Mouse (Mus musculus): ENCODE results near the gene Gm7879.
"Not testable (repeated sequence)": the region's sequence is repeated elsewhere in the genome, so short reads cannot be mapped to it uniquely, and the experiment has no call there.

Gene Gm7879

GRCm38 (mm10) chr5:43912844-43913243, at the start of gene Gm7879:
Gene Gm7879, plus strand, starts transcription at chr5:43913144.
- not testable (repeated sequence) for DNase-seq (ENCODE audit: low read depth, low spot score)

- DNase-seq (ENCODE audit: low read depth, low spot score): no peak
Observed at GRCm38 (mm10) chr5:43863642-43864041, 49.3 kb upstream of the Gm7879 start.

- DNase-seq (ENCODE audit: low read depth, low spot score): no peak
Observed at GRCm38 (mm10) chr5:43865316-43865715, 47.6 kb upstream of the Gm7879 start.

- no peak for DNase-seq (ENCODE audit: low read depth, low spot score)
Observed at GRCm38 (mm10) chr5:43868253-43868652, 44.7 kb upstream of the Gm7879 start, which contains the start of gene Cd38. Gene Cd38, plus strand, starts transcription at chr5:43868553.

GRCm38 (mm10) chr5:43868711-43869600, 44.0 kb upstream of the Gm7879 start:
- DNase-seq (ENCODE audit: low read depth, low spot score): no peak

- no peak for DNase-seq (ENCODE audit: low read depth, low spot score)
Observed at GRCm38 (mm10) chr5:43871845-43872244, 41.1 kb upstream of the Gm7879 start.

GRCm38 (mm10) chr5:43872652-43873051, 40.3 kb upstream of the Gm7879 start:
- no peak for DNase-seq (ENCODE audit: low read depth, low spot score)

GRCm38 (mm10) chr5:43882034-43882433, 30.9 kb upstream of the Gm7879 start:
- DNase-seq (ENCODE audit: low read depth, low spot score): no peak

GRCm38 (mm10) chr5:43885060-43885820, 27.7 kb upstream of the Gm7879 start:
- no peak for DNase-seq (ENCODE audit: low read depth, low spot score)

- DNase-seq (ENCODE audit: low read depth, low spot score): no peak
Observed at GRCm38 (mm10) chr5:43892386-43892785, 20.6 kb upstream of the Gm7879 start.

- no peak for DNase-seq (ENCODE audit: low read depth, low spot score)
Observed at GRCm38 (mm10) chr5:43894113-43894512, 18.8 kb upstream of the Gm7879 start.

- DNase-seq (ENCODE audit: low read depth, low spot score): no peak
Observed at GRCm38 (mm10) chr5:43895931-43896330, 17.0 kb upstream of the Gm7879 start.

GRCm38 (mm10) chr5:43904685-43905084, 8.3 kb upstream of the Gm7879 start:
- DNase-seq (ENCODE audit: low read depth, low spot score): no peak

- no peak for DNase-seq (ENCODE audit: low read depth, low spot score)
Observed at GRCm38 (mm10) chr5:43909213-43909612, 3.7 kb upstream of the Gm7879 start.

GRCm38 (mm10) chr5:43910006-43910405, 2.9 kb upstream of the Gm7879 start:
- no peak for DNase-seq (ENCODE audit: low read depth, low spot score)

GRCm38 (mm10) chr5:43915261-43915886, 2.4 kb downstream of the Gm7879 start:
- no peak for DNase-seq (ENCODE audit: low read depth, low spot score)

GRCm38 (mm10) chr5:43921877-43922276, 8.9 kb downstream of the Gm7879 start:
- no peak for DNase-seq (ENCODE audit: low read depth, low spot score)

- no peak for DNase-seq (ENCODE audit: low read depth, low spot score)
Observed at GRCm38 (mm10) chr5:43923933-43924332, 11.0 kb downstream of the Gm7879 start.

GRCm38 (mm10) chr5:43927729-43928128, 14.8 kb downstream of the Gm7879 start:
- no peak for DNase-seq (ENCODE audit: low read depth, low spot score)

GRCm38 (mm10) chr5:43933269-43933668, 20.3 kb downstream of the Gm7879 start:
- DNase-seq (ENCODE audit: low read depth, low spot score): no peak

- no peak for DNase-seq (ENCODE audit: low read depth, low spot score)
Observed at GRCm38 (mm10) chr5:43947330-43947977, 34.5 kb downstream of the Gm7879 start.

Measured in brain, embryonic 18.5 days (tissue).